Mouse (Mus musculus) small intestine, adult 2 months (tissue): Measurements from ENCODE around the gene Pcare.

Experiments
- CTCF ChIP-seq: fragments of 200-500 bp; IDR thresholded peaks from 2 replicates; pipeline ENCODE4 v1.5.1; 2012; ENCODE audit warnings: low read depth, mild to moderate bottlenecking, control low read depth, inconsistent platforms, low read length, moderate library complexity, mixed read lengths; ENCODE audit not compliant: insufficient replicate concordance, insufficient read length; ENCODE audit errors: extremely low read depth
- POLR2A ChIP-seq: fragments of 200-500 bp; IDR thresholded peaks from 2 replicates; pipeline ENCODE4 v1.6.1; 2012; ENCODE audit warnings: low read depth, mild to moderate bottlenecking, control low read depth, inconsistent platforms, low read length, moderate library complexity

DNA sequence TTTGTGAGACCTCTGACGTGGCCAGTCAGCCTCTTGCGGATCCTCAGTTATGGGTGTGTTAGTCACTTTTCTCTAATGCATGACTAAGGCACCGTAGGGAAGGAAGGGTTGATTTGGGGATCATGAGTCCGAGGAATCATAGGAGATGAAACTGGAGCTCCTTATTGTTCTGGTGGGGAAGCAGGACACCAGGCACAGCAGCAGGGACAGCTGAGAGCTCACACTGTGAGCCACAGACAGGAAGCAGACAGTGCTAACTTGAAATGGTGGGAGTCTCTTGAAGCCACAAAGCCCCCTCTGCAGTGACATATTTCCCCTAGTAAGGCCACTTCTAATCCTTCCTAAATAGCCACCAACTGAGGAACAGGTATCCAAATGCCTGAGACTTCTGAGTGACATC is 38.4 kb upstream of the Pcare start:
- TF ChIP-seq POLR2A, result no peak
- TF ChIP-seq CTCF, result no peak
